Mouse (Mus musculus) myocyte (in vitro differentiated cells): ENCODE measurements around the gene Cd37. TPM values are rescaled to one million over a fixed set of nuclear protein-coding genes. Genes with fewer than 3 reads are reported as not detected.

Experiments
- H3K27me3 ChIP-seq: one replicate; pipeline ENCODE4 v1.6.1; 2011; ENCODE audit not compliant: control insufficient read depth, insufficient read depth, insufficient read length
- H3K36me3 ChIP-seq: one replicate; pipeline ENCODE4 v1.6.1; 2011; ENCODE audit not compliant: control insufficient read depth, insufficient read depth
- H3K4me2 ChIP-seq: one replicate; pipeline ENCODE4 v1.6.1; 2011; ENCODE audit warnings: low read depth, control low read depth
- H3K4me3 ChIP-seq: one replicate; pipeline ENCODE4 v1.5.1; 2011; ENCODE audit warnings: mild to moderate bottlenecking, control low read depth, moderate library complexity
- H3K79me2 ChIP-seq: one replicate; pipeline ENCODE4 v1.6.1; 2011; ENCODE audit not compliant: control insufficient read depth, insufficient read depth
- H3ac ChIP-seq: one replicate; pipeline ENCODE4 v1.6.1; 2011; ENCODE audit not compliant: control insufficient read depth, insufficient read length
- CEBPB ChIP-seq: IDR thresholded peaks from 2 replicates; pipeline ENCODE4 v1.6.1; 2011; ENCODE audit warnings: mild to moderate bottlenecking, moderate library complexity; ENCODE audit not compliant: poor library complexity, insufficient read depth, severe bottlenecking
- E2F4 ChIP-seq: IDR thresholded peaks from one replicate; pipeline ENCODE4 v1.6.1; 2011; ENCODE audit warnings: mild to moderate bottlenecking, control low read depth, moderate library complexity; ENCODE audit not compliant: insufficient read depth
- MAX ChIP-seq: IDR thresholded peaks from one replicate; pipeline ENCODE4 v1.6.1; 2011; ENCODE audit warnings: low read depth, mild to moderate bottlenecking, control low read depth
- MYOD1 ChIP-seq, 3 experiments: IDR thresholded peaks; one replicate each; pipeline ENCODE4 v1.6.1; 2011; ENCODE audit warnings: control low read depth in 2 of 3, low read depth in 2 of 3, mild to moderate bottlenecking in 2 of 3, moderate library complexity in 1 of 3; ENCODE audit not compliant: insufficient read length in 2 of 3, control insufficient read depth in 1 of 3
- MYOG ChIP-seq, 3 experiments: IDR thresholded peaks; one replicate each; pipeline ENCODE4 v1.6.1; 2011; ENCODE audit warnings: control low read depth in 2 of 3, low read depth in 2 of 3, mild to moderate bottlenecking in 2 of 3; ENCODE audit not compliant: insufficient read length in 2 of 3, control insufficient read depth in 1 of 3, insufficient read depth in 1 of 3
- POLR2A ChIP-seq: IDR thresholded peaks from one replicate; pipeline ENCODE4 v1.6.1; 2011; ENCODE audit warnings: low read depth, mild to moderate bottlenecking, control low read depth, moderate library complexity; ENCODE audit not compliant: insufficient read length
- POLR2AphosphoS2 ChIP-seq: IDR thresholded peaks from one replicate; pipeline ENCODE4 v1.6.1; 2011; ENCODE audit warnings: low read depth, control low read depth; ENCODE audit not compliant: insufficient read length
- REST ChIP-seq: IDR thresholded peaks from one replicate; pipeline ENCODE4 v1.6.1; 2011; ENCODE audit warnings: mild to moderate bottlenecking, control low read depth, moderate library complexity; ENCODE audit not compliant: insufficient read depth, insufficient read length
- SRF ChIP-seq: IDR thresholded peaks from one replicate; pipeline ENCODE4 v1.6.1; 2011; ENCODE audit warnings: low read depth; ENCODE audit not compliant: control insufficient read depth, insufficient read length
- TCF12 ChIP-seq: IDR thresholded peaks from one replicate; pipeline ENCODE4 v1.6.1; 2011; ENCODE audit warnings: mild to moderate bottlenecking, control low read depth; ENCODE audit not compliant: poor library complexity, insufficient read depth, severe bottlenecking
- TCF3 ChIP-seq: IDR thresholded peaks from one replicate; pipeline ENCODE4 v1.6.1; 2011; ENCODE audit warnings: low read depth, control low read depth; ENCODE audit not compliant: insufficient read length
- USF1 ChIP-seq: IDR thresholded peaks from one replicate; pipeline ENCODE4 v1.6.1; 2011; ENCODE audit warnings: low read depth, mild to moderate bottlenecking, control low read depth, moderate library complexity
- polyA plus RNA-seq: library from polyadenylated mRNA; unstranded; fragments of >200 nt; fragmentation: generic; extraction: Trizol; gene quantifications from one replicate; pipeline ENCODE4 v1.2.1, GENCODE M21; 2012; ENCODE audit warnings: missing spikeins

The Cd37 gene
- polyA plus RNA-seq, 1 experiment: 0.18 TPM

GRCm38 (mm10) chr7:45192585-45193310 is 46.2 kb downstream of the Cd37 start:
- peaks cover 17% of the 10 kb centered on the region for H3K27me3 ChIP-seq
- TF ChIP-seq REST (no peak), TCF3 (no peak)
- H3ac ChIP-seq: no peak overlapping the region
- no peaks in the 10 kb centered on the region for H3K79me2 ChIP-seq
- H3K4me2 ChIP-seq: no peak overlapping the region
- H3K4me3 ChIP-seq: no peak overlapping the region
- H3K36me3 ChIP-seq: no peaks in the 10 kb centered on the region

GRCm38 (mm10) chr7:45191803-45192363 is 47.0 kb downstream of the Cd37 start:
- H3K36me3 ChIP-seq: no peaks in the 10 kb centered on the region
- H3K27me3 ChIP-seq: peaks cover 22% of the 10 kb centered on the region
- TF ChIP-seq SRF: peak; percentile 12
- peak; percentile 84 for TF ChIP-seq TCF12
- peak; percentile 89 for TF ChIP-seq TCF3
- no peak for TF ChIP-seq REST
- peak; percentile 25 to 92 (median 88) for TF ChIP-seq MYOD1 (IDR thresholded peaks at IDR 0.05; ENCODE audit: control insufficient read depth in 1 of 3, insufficient read length in 2 of 3, low read depth in 2 of 3)
- TF ChIP-seq POLR2A: no peak
- peak; percentile 68 to 92 (median 86) for TF ChIP-seq MYOG (IDR thresholded peaks at IDR 0.05; ENCODE audit: control insufficient read depth in 1 of 3, insufficient read depth in 1 of 3, insufficient read length in 2 of 3, low read depth in 2 of 3)
- TF ChIP-seq USF1: no peak
- H3K79me2 ChIP-seq: no peaks in the 10 kb centered on the region
- peak overlapping the region; percentile 37 for H3K4me2 ChIP-seq
- H3K4me3 ChIP-seq: no peak overlapping the region
- H3ac ChIP-seq: no peak overlapping the region

GRCm38 (mm10) chr7:45191161-45191560 is 47.8 kb downstream of the Cd37 start:
- peak; percentile 34 to 90 (median 81) for TF ChIP-seq MYOG (IDR thresholded peaks at IDR 0.05; ENCODE audit: control insufficient read depth in 1 of 3, insufficient read depth in 1 of 3, insufficient read length in 2 of 3, low read depth in 2 of 3)
- TF ChIP-seq MYOD1 (IDR thresholded peaks at IDR 0.05; ENCODE audit: control insufficient read depth in 1 of 3, insufficient read length in 2 of 3, low read depth in 2 of 3): peak in 2 of 3 experiments; percentile 91 to 93
- TF ChIP-seq TCF3: peak; percentile 49
- no peak for TF ChIP-seq SRF
- TF ChIP-seq TCF12: peak; percentile 41
- peaks cover 30% of the 10 kb centered on the region for H3K27me3 ChIP-seq

GRCm38 (mm10) chr7:45190186-45190585 is 48.7 kb downstream of the Cd37 start:
- peaks cover 37% of the 10 kb centered on the region for H3K27me3 ChIP-seq

More at GRCm38 (mm10) chr7:45191161-45191560, 47.8 kb downstream of the Cd37 start:
- Histone ChIP-seq H3K36me3 (no peaks in the 10 kb centered on the region), H3K79me2 (no peaks in the 10 kb centered on the region), H3K4me3 (no peak overlapping the region), H3K4me2 (peak overlapping the region; percentile 37), H3ac (no peak overlapping the region)

GRCm38 (mm10) chr7:45189600-45189999 is 49.3 kb downstream of the Cd37 start:
- Histone ChIP-seq H3K4me3 (no peak overlapping the region), H3K4me2 (peak overlapping the region; percentile 18), H3K36me3 (no peaks in the 10 kb centered on the region), H3K79me2 (no peaks in the 10 kb centered on the region), H3K27me3 (peaks cover 41% of the 10 kb centered on the region), H3ac (no peak overlapping the region)
- TF ChIP-seq POLR2AphosphoS2: no peak
- no peak for TF ChIP-seq E2F4
- peak; percentile 76 for TF ChIP-seq TCF3
- TF ChIP-seq TCF12: peak; percentile 54
- TF ChIP-seq SRF: no peak
- TF ChIP-seq CEBPB: 0 out of 2 replicates have a peak, but pooled peaks have one; percentile 7
- peak in 2 of 3 experiments; percentile 80 to 97 for TF ChIP-seq MYOG (IDR thresholded peaks at IDR 0.05; ENCODE audit: control insufficient read depth in 1 of 3, insufficient read depth in 1 of 3, insufficient read length in 2 of 3, low read depth in 2 of 3)
- no peak for TF ChIP-seq MAX
- TF ChIP-seq POLR2A: no peak
- TF ChIP-seq MYOD1 (IDR thresholded peaks at IDR 0.05; ENCODE audit: control insufficient read depth in 1 of 3, insufficient read length in 2 of 3, low read depth in 2 of 3): peak in 2 of 3 experiments; percentile 67 to 85
- no peak for TF ChIP-seq REST

More at GRCm38 (mm10) chr7:45190186-45190585, 48.7 kb downstream of the Cd37 start:
- TF ChIP-seq POLR2A (no peak), USF1 (no peak), SRF (no peak), TCF3 (no peak), CEBPB (no peak), MYOG (IDR thresholded peaks at IDR 0.05; ENCODE audit: control insufficient read depth in 1 of 3, insufficient read depth in 1 of 3, insufficient read length in 2 of 3, low read depth in 2 of 3) (no peak), E2F4 (no peak), POLR2AphosphoS2 (no peak)
- H3K36me3 ChIP-seq: no peaks in the 10 kb centered on the region
- no peak overlapping the region for H3K4me2 ChIP-seq
- H3K79me2 ChIP-seq: no peaks in the 10 kb centered on the region
- no peak overlapping the region for H3ac ChIP-seq
- no peak overlapping the region for H3K4me3 ChIP-seq
